Mouse (Mus musculus) stomach, embryonic 15.5 days (tissue): ENCODE measurements around the gene Tdp1. TPM values are rescaled to one million over a fixed set of nuclear protein-coding genes. Genes with fewer than 3 reads are reported as not detected.

Source experiments
- ATAC-seq: fragments of 200-750 bp; cut with Nextera tagmentation; 2 replicates; pipeline ENCODE4 v1.8.0; 2017; ENCODE audit warnings: low read depth, moderate number of reproducible peaks, moderate TSS enrichment; ENCODE audit not compliant: insufficient read depth, low FRiP score
- H3K27ac ChIP-seq: fragments of 300-500 bp; sonication (generic); 2 replicates; pipeline ENCODE4 v1.5.1; 2015; ENCODE audit warnings: mild to moderate bottlenecking, inconsistent platforms
- H3K27me3 ChIP-seq: fragments of 300-500 bp; sonication (generic); replicated peaks from 2 replicates; pipeline ENCODE4 v1.6.1; 2015; ENCODE audit warnings: inconsistent platforms
- H3K36me3 ChIP-seq: fragments of 300-500 bp; sonication (generic); 2 replicates; pipeline ENCODE4 v1.6.1; 2015; ENCODE audit warnings: inconsistent platforms
- H3K4me1 ChIP-seq: fragments of 300-500 bp; sonication (generic); 2 replicates; pipeline ENCODE4 v1.6.1; 2015; ENCODE audit warnings: inconsistent platforms
- H3K4me2 ChIP-seq: fragments of 300-500 bp; sonication (generic); 2 replicates; pipeline ENCODE4 v1.6.1; 2015; ENCODE audit warnings: mild to moderate bottlenecking, inconsistent platforms
- H3K4me3 ChIP-seq: fragments of 300-500 bp; sonication (generic); replicated peaks from 2 replicates; pipeline ENCODE4 v1.5.1; 2015; ENCODE audit warnings: inconsistent platforms
- H3K9ac ChIP-seq: fragments of 300-500 bp; sonication (generic); 2 replicates; pipeline ENCODE4 v1.6.1; 2015; ENCODE audit warnings: inconsistent platforms
- H3K9me3 ChIP-seq: fragments of 300-500 bp; sonication (generic); 2 replicates; pipeline ENCODE4 v1.6.1; 2016; ENCODE audit warnings: inconsistent platforms
- WGBS: fragments of 180-500 bp; shearing (Covaris S2); methylation state at CpG from one replicate; pipeline ENCODE4 v1.1.7; 2015; 5-methylcytosine and 5-hydroxymethylcytosine counted together
- polyA plus RNA-seq: library from polyadenylated mRNA; unstranded; fragments of >200 nt; fragmentation: Nextera tagmentation; extraction: Ambion mirVana; gene quantifications from 2 replicates; pipeline ENCODE4 v1.2.1, GENCODE M21; 2015

Tdp1 gene
- polyA plus RNA-seq, 1 experiment from 2014 or later: 46.0 TPM

DNA sequence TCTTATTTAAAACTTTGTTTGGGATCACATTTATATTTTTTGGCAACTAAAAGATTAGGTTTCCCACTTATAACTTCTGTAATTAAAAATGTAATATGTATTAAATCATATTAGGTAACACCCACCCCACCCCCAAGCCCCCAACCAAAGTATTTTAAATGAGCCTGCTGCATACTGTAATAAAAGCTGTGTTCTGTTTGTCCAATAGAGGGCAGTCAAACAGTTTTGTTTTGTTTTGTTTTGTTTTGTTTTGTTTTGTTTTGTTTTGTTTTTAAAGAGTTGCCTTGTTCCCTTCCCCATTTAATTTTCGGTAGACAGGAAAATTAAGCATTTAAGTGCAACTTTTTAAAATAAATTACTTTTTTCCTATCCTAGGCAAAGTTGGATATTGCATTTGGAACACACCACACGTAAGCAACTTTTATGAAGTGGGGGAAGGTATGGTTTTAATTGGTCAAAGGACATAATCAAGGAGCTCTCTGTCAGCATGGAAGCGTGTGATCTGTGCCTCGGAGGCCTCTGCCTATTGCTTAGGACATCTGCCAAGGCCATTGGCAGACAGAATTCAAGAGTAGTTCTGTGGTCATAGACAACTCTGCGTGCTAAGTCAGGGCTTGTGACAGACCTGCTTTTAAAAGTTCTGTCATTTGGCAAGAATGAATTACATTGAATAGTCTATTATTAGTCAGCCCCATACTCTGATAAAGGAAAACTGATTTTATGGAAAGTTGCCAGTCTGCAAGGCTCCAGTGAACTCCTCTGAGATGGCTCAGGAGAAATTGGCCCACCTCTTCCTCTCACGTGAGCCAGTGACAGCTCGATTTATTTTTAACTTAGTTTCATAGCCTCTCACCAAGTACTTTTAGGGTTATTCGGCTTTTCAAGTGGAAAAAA lies 17.9 kb downstream of the Tdp1 start:
- Histone ChIP-seq H3K27ac (no peak overlapping the region), H3K27me3 (no peaks in the 10 kb centered on the region), H3K9ac (no peak overlapping the region), H3K4me3 (no peak overlapping the region), H3K4me1 (no peaks in the 10 kb centered on the region), H3K36me3 (no peaks in the 10 kb centered on the region), H3K9me3 (no peaks in the 10 kb centered on the region), H3K4me2 (no peak overlapping the region)
- no peak for ATAC-seq
- 79% methylated on average over 8 of the region's 8 CpGs for WGBS

DNA sequence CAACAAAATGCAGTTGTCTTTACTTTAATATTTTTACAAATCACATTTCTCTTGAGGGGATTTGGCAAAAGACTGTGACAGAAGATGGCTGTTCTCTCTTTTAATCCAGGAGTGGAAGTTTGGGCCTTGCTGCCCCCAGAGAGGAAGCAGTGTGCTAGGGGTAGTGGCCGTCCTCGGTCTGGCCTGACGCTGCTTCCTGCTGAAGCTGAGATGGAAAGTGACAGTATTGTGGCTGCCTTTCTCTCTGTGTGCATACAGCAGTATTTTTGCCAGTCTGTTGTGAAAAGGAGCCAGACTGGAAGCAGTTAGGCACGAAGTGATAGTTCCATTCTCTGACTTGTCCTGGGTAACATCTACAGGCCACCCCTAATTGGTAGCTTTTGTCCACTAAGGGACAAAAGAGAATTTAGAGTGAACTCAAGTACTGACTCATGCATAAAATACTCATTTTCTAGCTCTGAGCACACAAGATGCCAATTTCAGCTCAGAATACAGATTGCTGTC lies 18.6 kb downstream of the Tdp1 start:
- H3K36me3 ChIP-seq: no peaks in the 10 kb centered on the region
- no peak overlapping the region for H3K27ac ChIP-seq
- ATAC-seq: no peak
- no peaks in the 10 kb centered on the region for H3K4me1 ChIP-seq
- WGBS: 82% methylated on average over 4 of the region's 4 CpGs
- H3K4me3 ChIP-seq: no peak overlapping the region
- H3K27me3 ChIP-seq: no peaks in the 10 kb centered on the region
- no peak overlapping the region for H3K9ac ChIP-seq
- no peaks in the 10 kb centered on the region for H3K9me3 ChIP-seq
- H3K4me2 ChIP-seq: no peak overlapping the region

DNA sequence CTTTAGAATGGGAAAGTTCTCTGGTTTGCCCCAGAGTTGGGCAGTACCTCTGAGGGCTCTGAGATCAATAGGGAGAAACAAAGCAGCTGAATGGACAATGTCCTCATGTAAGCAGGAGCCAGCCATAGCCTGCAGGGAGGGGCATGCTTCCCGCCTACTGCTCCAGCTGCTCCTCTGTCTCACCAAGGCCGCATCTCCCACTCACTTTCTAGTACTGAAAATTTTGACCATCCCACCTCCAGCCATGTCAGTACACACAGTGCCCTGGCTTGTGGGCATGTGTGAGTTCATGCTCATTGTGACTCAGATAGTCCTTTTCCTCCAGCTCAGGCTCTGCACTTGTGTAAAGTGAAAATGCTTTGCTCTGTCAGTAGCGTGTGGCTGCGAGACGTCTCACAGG lies 20.2 kb downstream of the Tdp1 start:
- H3K36me3 ChIP-seq: no peaks in the 10 kb centered on the region
- no peaks in the 10 kb centered on the region for H3K4me1 ChIP-seq
- ATAC-seq: no peak
- H3K4me3 ChIP-seq: no peak overlapping the region
- no peak overlapping the region for H3K4me2 ChIP-seq
- no peaks in the 10 kb centered on the region for H3K27me3 ChIP-seq
- 95% methylated on average over 5 of the region's 5 CpGs for WGBS
- no peak overlapping the region for H3K9ac ChIP-seq
- no peaks in the 10 kb centered on the region for H3K9me3 ChIP-seq
- no peak overlapping the region for H3K27ac ChIP-seq

DNA sequence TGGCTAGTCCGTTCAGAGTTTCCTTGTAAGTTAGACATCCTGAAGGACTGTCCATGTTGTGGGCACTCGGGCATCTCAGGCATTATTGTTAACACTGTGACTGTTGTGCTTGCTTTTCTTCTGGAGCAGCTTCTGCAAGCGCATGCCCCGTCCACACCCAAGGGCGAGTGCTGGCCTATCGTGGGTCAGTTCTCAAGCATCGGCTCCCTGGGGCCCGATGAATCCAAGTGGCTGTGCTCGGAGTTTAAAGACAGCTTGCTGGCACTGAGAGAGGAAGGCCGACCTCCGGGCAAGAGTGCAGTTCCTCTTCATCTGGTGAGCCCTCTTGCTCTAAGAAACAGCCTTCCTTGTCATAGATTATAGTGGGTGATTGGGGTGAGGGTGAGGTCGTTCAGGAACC lies 27.1 kb downstream of the Tdp1 start:
- Histone ChIP-seq H3K36me3 (peaks cover 7% of the 10 kb centered on the region; the same call in 1 of the 2 replicates), H3K27me3 (no peaks in the 10 kb centered on the region), H3K4me2 (no peak overlapping the region), H3K27ac (no peak overlapping the region), H3K4me3 (no peak overlapping the region), H3K9me3 (no peaks in the 10 kb centered on the region), H3K9ac (no peak overlapping the region), H3K4me1 (no peaks in the 10 kb centered on the region)
- 89% methylated on average over 12 of the region's 12 CpGs for WGBS
- ATAC-seq: no peak

DNA sequence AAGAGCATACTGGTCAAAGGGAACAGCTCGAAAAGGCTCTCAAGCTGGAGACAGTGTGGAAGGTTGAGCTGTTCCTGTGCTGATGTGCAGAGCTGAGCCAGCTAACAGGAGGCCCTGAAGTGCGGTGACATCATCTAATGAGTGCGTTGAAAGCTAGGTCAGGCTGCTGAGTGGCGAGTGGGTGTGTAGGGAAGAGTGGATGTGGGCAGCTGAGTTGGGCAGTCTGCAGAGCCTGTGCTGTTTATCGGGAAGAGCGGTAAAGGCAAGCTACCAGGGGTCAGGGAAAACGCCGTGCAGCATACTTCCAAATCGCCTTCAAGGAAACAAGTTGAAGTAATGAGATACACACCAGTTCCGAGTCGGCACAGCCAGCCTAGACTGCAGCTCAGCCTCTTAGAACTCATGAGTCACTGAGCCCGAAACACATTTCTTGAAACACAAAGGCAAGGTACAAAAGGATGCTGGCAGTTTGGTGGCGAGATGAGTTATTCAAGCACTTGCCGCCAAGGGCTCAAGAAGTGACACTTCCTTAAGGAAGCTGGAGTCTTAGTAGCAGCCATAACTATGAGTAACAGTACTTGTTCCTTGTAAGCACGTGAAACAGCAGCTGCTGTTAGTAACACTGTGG lies 33.6 kb downstream of the Tdp1 start:
- Histone ChIP-seq H3K27me3 (no peaks in the 10 kb centered on the region), H3K4me3 (no peak overlapping the region), H3K27ac (no peak overlapping the region), H3K9me3 (no peaks in the 10 kb centered on the region), H3K36me3 (peaks cover 7% of the 10 kb centered on the region; the same call in 1 of the 2 replicates), H3K4me1 (no peaks in the 10 kb centered on the region), H3K4me2 (no peak overlapping the region), H3K9ac (no peak overlapping the region)
- no peak for ATAC-seq
- 82% methylated on average over 15 of the region's 15 CpGs for WGBS

DNA sequence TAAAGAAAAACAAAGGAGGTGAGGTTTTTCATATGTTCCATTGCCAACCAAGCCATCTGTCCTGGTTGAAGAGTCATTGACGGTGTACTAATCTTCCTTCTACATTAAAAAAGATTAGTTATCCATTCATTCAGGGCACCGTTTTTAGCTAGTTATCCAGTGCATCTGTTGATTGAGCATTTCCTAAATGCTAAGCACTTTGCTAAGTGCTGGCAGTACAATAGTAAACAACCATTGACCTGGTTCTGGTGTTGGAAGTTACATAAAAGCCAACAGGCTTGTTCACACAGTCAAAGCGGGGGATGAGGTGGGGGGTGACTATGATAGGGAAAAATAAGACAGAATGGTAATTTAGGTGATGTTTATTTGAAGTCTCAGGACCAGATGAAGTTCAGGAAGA lies 35.3 kb downstream of the Tdp1 start:
- peaks cover 7% of the 10 kb centered on the region; the same call in 1 of the 2 replicates for H3K36me3 ChIP-seq
- 80% methylated on average over 3 of the region's 3 CpGs for WGBS
- H3K4me1 ChIP-seq: no peaks in the 10 kb centered on the region
- no peak for ATAC-seq
- no peak overlapping the region for H3K4me2 ChIP-seq
- no peak overlapping the region for H3K4me3 ChIP-seq
- no peaks in the 10 kb centered on the region for H3K9me3 ChIP-seq
- H3K27ac ChIP-seq: no peak overlapping the region
- H3K27me3 ChIP-seq: no peaks in the 10 kb centered on the region
- no peak overlapping the region for H3K9ac ChIP-seq

DNA sequence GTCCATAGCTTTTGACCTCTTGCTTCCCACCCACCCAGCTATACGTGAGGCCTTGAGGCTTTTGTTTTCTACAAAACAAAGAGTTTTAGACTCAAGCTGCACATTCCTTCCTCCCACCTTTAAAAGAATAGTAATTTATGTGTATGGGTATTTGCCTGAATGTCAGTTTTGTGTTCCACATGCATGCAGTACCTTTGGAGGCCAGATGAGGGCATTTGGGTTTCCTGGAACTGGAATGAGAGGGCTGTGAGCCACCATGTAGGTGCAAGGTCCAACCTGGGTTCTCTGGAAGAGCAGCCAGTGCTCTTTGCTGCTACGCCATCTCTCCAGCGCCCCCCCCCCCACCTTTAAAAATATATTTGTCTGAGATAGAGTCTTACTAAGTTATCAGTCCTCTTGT lies 36.7 kb downstream of the Tdp1 start:
- Histone ChIP-seq H3K9ac (no peak overlapping the region), H3K4me2 (no peak overlapping the region), H3K27me3 (no peaks in the 10 kb centered on the region), H3K4me1 (no peaks in the 10 kb centered on the region), H3K27ac (no peak overlapping the region), H3K9me3 (no peaks in the 10 kb centered on the region), H3K36me3 (no peaks in the 10 kb centered on the region; the same call in 1 of the 2 replicates), H3K4me3 (no peak overlapping the region)
- WGBS: 84% methylated on average over 3 of the region's 3 CpGs
- ATAC-seq: no peak

DNA sequence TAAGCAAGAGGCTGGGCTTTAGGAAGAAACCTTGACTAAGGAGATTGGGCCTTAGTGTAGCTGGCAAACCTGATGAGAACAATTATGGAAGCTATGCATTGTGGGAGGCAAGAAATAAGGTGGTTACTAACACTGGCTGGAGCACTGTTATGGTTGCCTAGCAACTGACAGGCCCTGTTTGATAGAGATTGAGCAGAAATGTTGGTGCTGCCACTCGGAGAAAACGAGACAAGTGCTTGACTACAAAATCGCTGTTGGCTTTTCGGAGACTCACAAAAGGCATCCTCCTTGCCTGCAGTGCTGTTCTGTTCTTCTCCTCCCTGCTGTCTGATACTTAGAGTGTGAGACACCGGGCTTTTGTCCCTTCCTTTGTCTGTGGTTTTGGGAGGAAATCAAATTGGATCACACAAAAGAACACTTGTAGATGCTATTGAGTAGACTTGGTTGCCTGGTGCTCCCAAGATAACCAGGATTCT lies 38.9 kb downstream of the Tdp1 start:
- Histone ChIP-seq H3K36me3 (no peaks in the 10 kb centered on the region; the same call in 1 of the 2 replicates), H3K4me1 (no peaks in the 10 kb centered on the region), H3K4me2 (no peak overlapping the region), H3K27me3 (no peaks in the 10 kb centered on the region), H3K4me3 (no peak overlapping the region), H3K27ac (no peak overlapping the region), H3K9me3 (no peaks in the 10 kb centered on the region), H3K9ac (no peak overlapping the region)
- no peak for ATAC-seq
- WGBS: 63% methylated on average over 5 of the region's 5 CpGs

DNA sequence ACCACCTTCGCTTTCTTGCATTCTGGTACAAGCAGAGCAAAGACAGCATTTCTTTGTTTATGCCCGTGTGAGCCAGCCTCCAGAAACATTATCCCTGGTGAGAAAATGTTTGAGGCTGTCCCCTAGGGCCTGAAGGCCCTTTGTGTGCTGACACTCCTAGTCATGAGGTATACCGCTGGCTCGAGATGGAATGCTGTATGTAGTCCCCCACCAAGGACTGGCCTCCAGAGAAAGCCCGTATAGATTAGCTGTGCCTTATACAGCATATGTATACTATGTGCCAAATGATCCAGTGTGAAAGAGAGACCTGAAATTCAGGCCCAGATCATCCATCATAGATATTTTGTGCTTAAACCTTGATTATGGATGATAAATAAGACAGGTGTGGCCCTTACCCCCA lies 39.4 kb downstream of the Tdp1 start:
- H3K9ac ChIP-seq: no peak overlapping the region
- no peaks in the 10 kb centered on the region for H3K27me3 ChIP-seq
- no peak overlapping the region for H3K4me2 ChIP-seq
- no peak overlapping the region for H3K27ac ChIP-seq
- no peaks in the 10 kb centered on the region for H3K9me3 ChIP-seq
- ATAC-seq: no peak
- no peak overlapping the region for H3K4me3 ChIP-seq
- no peaks in the 10 kb centered on the region; the same call in 1 of the 2 replicates for H3K36me3 ChIP-seq
- WGBS: 80% methylated on average over 5 of the region's 5 CpGs
- H3K4me1 ChIP-seq: no peaks in the 10 kb centered on the region

DNA sequence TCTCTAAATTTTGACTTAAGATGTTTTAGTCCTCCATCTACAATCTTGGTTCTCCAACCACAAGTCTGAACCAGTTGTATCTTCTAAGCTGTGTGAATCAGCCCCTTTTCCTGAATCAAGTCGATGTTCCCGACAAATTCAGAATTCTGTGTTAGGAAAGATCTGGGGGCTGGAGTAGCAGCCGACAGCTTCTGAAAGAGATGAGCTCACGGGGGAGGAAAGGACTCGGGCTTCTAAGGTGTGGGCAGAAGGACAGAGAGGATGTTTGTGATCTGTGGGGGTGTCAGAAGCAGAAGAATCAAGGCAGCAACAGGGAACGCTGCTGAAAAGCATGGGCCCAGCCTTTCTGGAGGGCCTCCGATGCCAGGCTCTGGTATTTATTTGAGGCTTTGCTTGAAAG lies 44.0 kb downstream of the Tdp1 start:
- H3K4me3 ChIP-seq: no peak overlapping the region
- H3K27ac ChIP-seq: no peak overlapping the region
- peaks cover 6% of the 10 kb centered on the region; the same call in 1 of the 2 replicates for H3K36me3 ChIP-seq
- H3K9me3 ChIP-seq: no peaks in the 10 kb centered on the region
- ATAC-seq: no peak
- no peaks in the 10 kb centered on the region for H3K27me3 ChIP-seq
- 89% methylated on average over 7 of the region's 7 CpGs for WGBS
- no peak overlapping the region for H3K4me2 ChIP-seq
- H3K4me1 ChIP-seq: no peaks in the 10 kb centered on the region
- H3K9ac ChIP-seq: no peak overlapping the region

DNA sequence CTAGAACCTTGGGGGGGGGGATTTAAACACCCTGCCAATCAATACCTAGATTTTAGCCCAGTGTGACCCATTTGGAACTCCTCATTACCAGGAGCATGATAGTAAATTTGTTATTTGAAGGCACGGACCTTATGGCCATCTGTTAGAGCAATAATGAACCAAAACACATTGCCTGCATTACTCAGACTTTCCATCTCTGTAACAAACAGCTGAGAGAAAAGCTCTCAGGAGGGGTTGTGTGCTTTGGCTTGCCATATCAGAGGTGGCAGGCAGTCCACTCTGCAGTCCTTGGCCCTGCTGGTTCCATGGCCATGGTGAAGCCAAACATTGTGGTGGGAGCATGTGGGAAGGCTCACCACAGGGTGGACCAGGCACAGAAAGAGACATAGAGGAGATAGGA lies 44.8 kb downstream of the Tdp1 start:
- Histone ChIP-seq H3K9ac (no peak overlapping the region), H3K27me3 (no peaks in the 10 kb centered on the region), H3K4me3 (no peak overlapping the region), H3K4me2 (no peak overlapping the region), H3K4me1 (no peaks in the 10 kb centered on the region), H3K9me3 (no peaks in the 10 kb centered on the region), H3K36me3 (peaks cover 6% of the 10 kb centered on the region; the same call in 1 of the 2 replicates), H3K27ac (no peak overlapping the region)
- no peak for ATAC-seq
- WGBS: 73% methylated on average over 1 of the region's 1 CpGs

DNA sequence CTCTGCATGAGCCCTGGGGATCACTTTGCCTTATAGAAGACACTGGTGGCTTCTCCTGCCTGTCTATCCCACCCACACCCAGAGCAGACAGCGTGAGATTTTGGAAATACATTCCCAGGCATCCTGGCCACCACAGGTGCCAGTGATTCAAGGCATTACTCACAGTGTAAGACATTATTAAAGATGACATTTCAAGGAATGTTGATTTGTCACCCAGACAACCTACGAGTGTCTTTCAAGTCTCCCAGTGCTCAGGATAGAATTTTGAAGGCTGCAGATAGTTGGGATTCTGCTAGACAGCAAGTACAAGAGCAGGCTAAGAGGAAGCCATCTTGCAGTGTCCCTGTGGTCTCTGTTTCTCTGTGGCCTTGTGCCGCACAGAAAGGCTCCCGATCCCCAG lies 47.9 kb downstream of the Tdp1 start:
- no peaks in the 10 kb centered on the region for H3K27me3 ChIP-seq
- no peak for ATAC-seq

More for the DNA sequence above, 47.9 kb downstream of the Tdp1 start:
- peaks cover 6% of the 10 kb centered on the region; the same call in 1 of the 2 replicates for H3K36me3 ChIP-seq
- no peak overlapping the region for H3K4me2 ChIP-seq
- 93% methylated on average over 4 of the region's 4 CpGs for WGBS
- no peaks in the 10 kb centered on the region for H3K9me3 ChIP-seq
- H3K4me1 ChIP-seq: no peaks in the 10 kb centered on the region
- H3K9ac ChIP-seq: no peak overlapping the region
- H3K4me3 ChIP-seq: no peak overlapping the region
- H3K27ac ChIP-seq: no peak overlapping the region
